Mouse (Mus musculus): ENCODE results near the gene Akap10.
"Not testable (repeated sequence)": the region's sequence is repeated elsewhere in the genome, so short reads cannot be mapped to it uniquely, and the experiment has no call there.

The Akap10 gene

DNA sequence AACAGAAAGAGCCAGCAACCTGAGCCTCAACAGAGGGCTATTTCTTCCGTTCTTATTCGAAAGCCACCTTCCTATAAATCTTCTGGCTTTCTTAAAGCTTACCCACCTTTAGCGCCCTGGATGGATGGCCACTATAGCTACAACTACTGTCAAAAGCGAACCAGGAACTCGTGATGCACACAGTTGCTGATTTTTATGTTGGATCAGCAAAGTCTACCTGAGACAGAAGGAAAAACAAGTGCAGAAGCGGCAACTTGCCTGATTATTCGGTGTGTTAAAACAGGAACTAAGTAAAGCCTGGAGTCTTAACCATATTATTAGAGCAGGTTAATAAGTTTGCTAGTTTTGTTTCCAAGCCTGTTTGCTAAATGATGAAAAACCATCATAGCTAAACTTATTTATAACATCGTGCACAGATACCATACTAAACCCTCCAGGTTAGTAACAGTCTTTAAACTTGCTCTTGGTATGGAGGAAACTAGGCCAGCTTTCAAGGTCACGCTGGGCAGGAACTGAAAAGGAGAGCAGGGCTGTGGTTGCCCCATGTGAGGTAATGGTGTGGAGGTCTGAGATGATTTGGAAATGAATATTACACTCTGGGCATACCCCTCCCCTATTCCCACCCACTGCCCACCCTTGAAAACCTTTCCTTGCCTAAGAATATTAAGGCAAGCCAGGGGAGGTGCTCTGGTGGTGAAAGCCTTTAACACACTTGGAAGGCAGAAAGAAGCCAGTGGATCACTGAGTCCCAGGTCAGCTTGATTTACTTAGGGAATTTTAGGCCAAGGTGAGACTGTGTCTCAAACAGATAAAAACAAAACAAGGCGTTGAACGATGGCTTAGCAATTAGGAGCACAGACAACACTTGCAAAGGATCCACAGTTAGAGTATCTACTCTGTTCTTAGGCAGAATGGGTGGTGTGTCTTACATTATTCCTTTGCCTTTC is 861 bp upstream of the Akap10 start:
- DNase-seq (ENCODE audit: low spot score), result no peak

GRCm38 (mm10) chr11:61929323-61930097 is 542 bp downstream of the Akap10 start:
- no peak for DNase-seq (ENCODE audit: low spot score)

GRCm38 (mm10) chr11:61923309-61923708 is 6.7 kb downstream of the Akap10 start:
- no peak for DNase-seq (ENCODE audit: low spot score)

- DNase-seq (ENCODE audit: low spot score), result no peak
Measured at GRCm38 (mm10) chr11:61919702-61920101, 10.3 kb downstream of the Akap10 start.

GRCm38 (mm10) chr11:61908315-61908714 is 21.7 kb downstream of the Akap10 start:
- DNase-seq (ENCODE audit: low spot score), result no peak

DNA sequence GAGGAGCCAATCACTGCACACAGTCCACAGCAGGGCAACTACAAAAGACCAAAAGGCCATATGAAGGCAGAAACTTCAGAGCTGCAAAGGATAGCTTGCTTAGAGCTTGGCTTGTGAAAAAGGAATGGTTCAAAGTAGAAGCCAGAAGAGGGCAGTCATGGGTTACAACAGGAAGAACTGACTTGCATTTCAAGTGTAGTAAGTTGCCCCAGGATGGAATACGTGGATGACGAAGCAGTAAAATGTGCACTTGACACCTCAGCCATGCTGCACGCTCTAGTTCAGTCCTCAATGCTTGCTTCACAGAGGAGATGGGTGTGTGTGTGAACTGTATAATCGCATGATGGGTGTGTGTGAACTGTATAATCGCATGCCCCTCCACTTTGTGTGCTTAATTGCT is 47.9 kb downstream of the Akap10 start:
- no peak for DNase-seq (ENCODE audit: low spot score)

DNA sequence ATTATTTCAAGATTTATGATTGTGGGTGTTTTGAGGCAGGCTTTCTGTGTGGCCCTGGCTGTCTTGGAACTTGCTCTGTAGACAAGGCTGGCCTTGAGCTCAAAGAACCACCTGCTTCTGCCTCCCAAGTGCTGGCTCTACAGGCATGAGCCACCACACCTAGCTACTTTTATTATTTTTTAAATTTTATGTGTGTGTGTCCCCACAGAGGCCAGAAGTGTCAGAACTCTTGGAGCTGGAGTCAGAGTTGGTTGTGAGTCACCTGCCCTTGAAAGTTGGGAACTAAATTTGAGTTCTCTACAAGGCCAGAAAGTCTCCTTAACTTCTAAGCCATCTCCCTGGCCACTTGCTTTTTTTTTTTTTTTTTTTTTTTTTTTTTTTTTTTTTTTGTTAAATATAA is 50.1 kb downstream of the Akap10 start:
- DNase-seq (ENCODE audit: low spot score), result no peak

GRCm38 (mm10) chr11:61871881-61872280 is 58.2 kb downstream of the Akap10 start:
- DNase-seq (ENCODE audit: low spot score), result no peak

DNA sequence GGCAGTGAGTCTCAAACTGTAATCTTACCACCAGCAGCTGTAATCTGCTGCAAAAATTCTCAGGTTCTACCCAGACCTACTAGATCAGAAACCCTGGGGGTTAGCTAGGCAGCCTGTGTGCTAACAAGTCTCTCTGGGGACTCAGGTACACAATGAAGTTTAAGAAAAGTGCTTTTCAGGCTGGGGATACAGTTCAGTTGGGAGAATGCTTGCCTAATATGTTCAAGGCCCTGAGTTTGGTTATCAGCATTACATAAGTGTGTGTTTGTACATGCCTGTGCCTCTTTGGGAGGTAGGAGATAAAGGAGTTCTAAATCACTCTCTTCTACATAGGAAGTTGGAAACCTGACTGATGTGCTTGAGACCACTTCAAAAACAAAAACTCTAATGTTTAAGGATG is 63.2 kb downstream of the Akap10 start:
- no peak for DNase-seq (ENCODE audit: low spot score)

DNA sequence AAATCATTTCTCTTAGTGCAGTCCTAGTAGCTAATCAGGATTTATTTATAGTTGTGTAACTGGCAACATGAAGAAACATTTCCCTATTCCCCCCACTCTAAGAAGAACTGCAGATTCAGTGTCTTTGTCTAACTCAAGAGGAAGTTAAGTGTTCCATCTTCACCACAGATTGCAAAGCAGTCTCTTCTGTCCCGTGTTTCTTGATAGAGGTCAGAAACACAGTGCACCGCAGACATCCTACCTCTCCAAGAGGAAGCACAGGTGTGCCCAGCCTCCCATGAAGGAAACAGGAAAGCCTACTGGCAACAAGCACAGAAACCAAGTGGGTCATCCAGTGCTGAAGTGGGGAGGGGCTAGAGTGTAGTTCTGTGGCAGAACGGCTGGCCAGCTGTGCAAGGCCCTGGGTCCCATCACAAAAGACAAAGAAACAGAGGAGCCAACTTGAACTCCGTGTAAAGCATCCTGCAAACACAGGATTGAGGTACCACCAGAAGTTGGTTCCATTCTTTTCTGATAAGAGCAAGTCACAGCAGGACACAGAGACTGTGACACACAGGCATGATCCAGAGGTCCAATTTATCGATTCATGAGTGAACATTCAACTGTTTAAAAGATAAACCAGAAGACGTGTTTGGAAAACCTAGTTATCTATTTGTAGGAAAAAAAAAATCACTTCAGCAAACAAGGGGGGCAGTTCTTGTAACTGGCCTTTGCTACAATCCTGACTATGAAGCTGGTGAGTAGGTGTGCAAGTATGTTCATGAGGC is 68.1 kb downstream of the Akap10 start:
- DNase-seq (ENCODE audit: low spot score), result no peak

GRCm38 (mm10) chr11:61859316-61859715 is 70.7 kb downstream of the Akap10 start:
- no peak for DNase-seq (ENCODE audit: low spot score)

GRCm38 (mm10) chr11:61855539-61855938 is 74.5 kb downstream of the Akap10 start:
- DNase-seq (ENCODE audit: low spot score), result no peak

- DNase-seq (ENCODE audit: low spot score), result peak; percentile 87
Measured at GRCm38 (mm10) chr11:61854988-61855411, 75.1 kb downstream of the Akap10 start, which contains the start of gene Ulk2. Gene Ulk2, minus strand, starts transcription at chr11:61855073.

GRCm38 (mm10) chr11:61854211-61854987 is 75.7 kb downstream of the Akap10 start:
- DNase-seq (ENCODE audit: low spot score), result peak; percentile 43

DNA sequence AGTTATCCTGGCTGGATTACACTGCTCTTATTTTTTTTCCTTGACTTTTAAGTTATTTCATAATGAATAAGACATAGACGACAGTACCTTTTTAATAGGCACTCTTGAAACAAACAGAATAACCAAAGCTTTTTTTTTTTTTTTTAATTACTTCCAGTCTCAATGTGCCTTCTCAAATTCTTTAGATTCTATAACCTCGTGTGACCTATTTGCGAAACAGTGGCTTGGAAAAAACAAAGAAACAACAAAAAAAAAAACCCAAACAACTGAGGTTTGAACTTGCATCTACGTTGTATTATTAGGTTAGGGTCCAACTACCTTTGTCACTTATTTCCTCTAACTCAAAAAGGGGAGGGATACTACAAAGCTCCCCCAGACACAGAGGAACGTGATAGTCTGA is 76.4 kb downstream of the Akap10 start:
- DNase-seq (ENCODE audit: low spot score), result no peak

- no peak for DNase-seq (ENCODE audit: low spot score)
Measured at GRCm38 (mm10) chr11:61852916-61853315, 77.1 kb downstream of the Akap10 start.

GRCm38 (mm10) chr11:61851195-61851594 is 78.9 kb downstream of the Akap10 start:
- DNase-seq (ENCODE audit: low spot score), result no peak

- not testable (repeated sequence) for DNase-seq (ENCODE audit: low spot score)
Measured at GRCm38 (mm10) chr11:61840663-61841062, 89.4 kb downstream of the Akap10 start.

GRCm38 (mm10) chr11:61839940-61840339 is 90.1 kb downstream of the Akap10 start:
- DNase-seq (ENCODE audit: low spot score), result no peak

GRCm38 (mm10) chr11:61839182-61839581 is 90.9 kb downstream of the Akap10 start:
- no peak for DNase-seq (ENCODE audit: low spot score)

All from ovary, postnatal 14 days (tissue).